8 mouse cellular contexts compared by ENCODE assay signal in genomic region chr13:46736479-46736865, GRCm38 (mm10). TPM values are rescaled to one million over a fixed set of nuclear protein-coding genes. Genes with fewer than 3 reads are reported as not detected.
DNase-seq lines count a peak whose midpoint lies in the region; ATAC-seq lines count a peak whose summit lies in the region.

No protein-coding gene starts in this region.

- H3K9me3 ChIP-seq in heart, embryonic 16.5 days (replicated peaks; ENCODE audit: control insufficient read depth, low read length) = no peaks in the 10 kb centered on the region
- H3K9me3 ChIP-seq in liver, embryonic 12.5 days (replicated peaks) = no peaks in the 10 kb centered on the region

- H3K4me3 ChIP-seq in brown adipose tissue, adult 24 weeks (ENCODE audit: insufficient read depth, low read depth, low read length) = peak overlapping the region; percentile 84
- peak overlapping the region; percentile 68 for H3K4me3 ChIP-seq in heart, embryonic 16.5 days (ENCODE audit: low read length)
- H3K4me3 ChIP-seq in liver, embryonic 12.5 days = peak overlapping the region; percentile 63

- no peaks in the 10 kb centered on the region for H3K27me3 ChIP-seq in heart, embryonic 16.5 days (ENCODE audit: control insufficient read depth, insufficient read depth, low read length)
- H3K27me3 ChIP-seq in liver, embryonic 12.5 days (replicated peaks) = no peaks in the 10 kb centered on the region

- H3K9ac ChIP-seq in heart, embryonic 16.5 days (ENCODE audit: low read length) = peak overlapping the region; percentile 72
- peak overlapping the region; percentile 67 for H3K9ac ChIP-seq in liver, embryonic 12.5 days

- 2% methylated on average over 12 of the region's 12 CpGs for WGBS in heart, embryonic 16.5 days
- 2% methylated on average over 12 of the region's 12 CpGs for WGBS in liver, embryonic 12.5 days (ENCODE audit: insufficient replicate concordance)

- peak; percentile 28; the same call in 1 of the 2 replicates for ATAC-seq in heart, embryonic 16.5 days (replicated peaks; ENCODE audit: extremely low read depth, insufficient read depth, low FRiP score)
- peak; percentile 33; the same call in 1 of the 2 replicates for ATAC-seq in liver, embryonic 12.5 days

- H3K4me2 ChIP-seq in heart, embryonic 16.5 days (ENCODE audit: low read depth, low read length) = peak overlapping the region; percentile 85
- peak overlapping the region; percentile 85 for H3K4me2 ChIP-seq in liver, embryonic 12.5 days

- DNase-seq in retina, postnatal 1 day = peak; percentile 17
- DNase-seq in retina, embryonic 14.5 days (ENCODE audit: low spot score) = no peak
- peak; percentile 83 for DNase-seq in naive thymus-derived CD4-positive, alpha-beta T cell, adult 2 months (ENCODE audit: low read depth)
- no peak for DNase-seq in left cerebral cortex, adult 18-20 months (ENCODE audit: low spot score in 2 of 2)
- DNase-seq in frontal cortex, postnatal 14 days (ENCODE audit: low spot score in 2 of 2) = no peak

- no peaks in the 10 kb centered on the region for H3K4me1 ChIP-seq in brown adipose tissue, adult 24 weeks (ENCODE audit: control insufficient read depth, insufficient read depth, insufficient read length, low read length)
- H3K4me1 ChIP-seq in heart, embryonic 16.5 days (ENCODE audit: control insufficient read depth, insufficient read depth, low read length) = peaks cover 3% of the 10 kb centered on the region; the same call in 1 of the 2 replicates
- peaks cover 24% of the 10 kb centered on the region for H3K4me1 ChIP-seq in liver, embryonic 12.5 days

- H3K36me3 ChIP-seq in heart, embryonic 16.5 days (ENCODE audit: control insufficient read depth, insufficient read depth) = no peaks in the 10 kb centered on the region
- H3K36me3 ChIP-seq in liver, embryonic 12.5 days = no peaks in the 10 kb centered on the region

- H3K27ac ChIP-seq in brown adipose tissue, adult 24 weeks (replicated peaks; ENCODE audit: low read depth, low read length) = peak overlapping the region; percentile 64
- peak overlapping the region; percentile 54 for H3K27ac ChIP-seq in heart, embryonic 16.5 days (ENCODE audit: low read length)
- peak overlapping the region; percentile 62 for H3K27ac ChIP-seq in liver, embryonic 12.5 days

RNA-seq across cellular contexts. Expression of gene Nup153, which starts 8.7 kb away (rescaled TPM):
- 15.1 and 20.4 TPM in 2 replicates for polyA plus RNA-seq in brown adipose tissue, adult 24 weeks (2012; ENCODE audit: insufficient read depth, insufficient read length, missing spikeins)
- 12.7 and 12.9 TPM in 2 replicates for polyA plus RNA-seq in heart, embryonic 16.5 days (2015; fragmentation: Nextera tagmentation; extraction: Ambion mirVana)
- 38.3 and 39.0 TPM in 2 replicates for polyA plus RNA-seq in liver, embryonic 12.5 days (2016; fragmentation: Nextera tagmentation; extraction: Ambion mirVana)
- 10 to 100 TPM; 58.4 TPM for total RNA-seq in left cerebral cortex, adult 18-20 months (2021)

Comparison
In these comparisons a context has a peak if more than half of its experiments do, and no peak if none do; other contexts are left out.
1. DNase-seq: peak in retina, postnatal 1 day (single experiment) and naive thymus-derived CD4-positive, alpha-beta T cell, adult 2 months (single experiment); none in retina, embryonic 14.5 days (single experiment), left cerebral cortex, adult 18-20 months (0 of 2) and frontal cortex, postnatal 14 days (0 of 2).
2. Peak in every context shown above with its lines, with median percentiles within 50 percentile points of each other: H3K27ac ChIP-seq and H3K4me3 ChIP-seq.